Mouse (Mus musculus) common myeloid progenitor, adult 5-6 weeks (primary cell): Measurements from ENCODE around the gene St3gal4. TPM values are rescaled to one million over a fixed set of nuclear protein-coding genes. Genes with fewer than 3 reads are reported as not detected.

Source experiments
- ATAC-seq: replicated peaks from 2 replicates; pipeline ENCODE4 v1.8.0; 2016; ENCODE audit warnings: low read depth, mild to moderate bottlenecking, moderate TSS enrichment, inconsistent platforms; ENCODE audit not compliant: poor library complexity, severe bottlenecking
- total RNA-seq: library from RNA; stranded (forward); fragments of 200-1000, 187-1606 nt; gene quantifications from 2 replicates; pipeline ENCODE4 v1.2.3, GENCODE M21; 2017

The St3gal4 gene
- total RNA-seq, 1 experiment from 2014 or later, result 26.5 TPM

GRCm38 (mm10) chr9:35021744-35022143, 97.3 kb downstream of the St3gal4 start:
- no peak for ATAC-seq

DNA sequence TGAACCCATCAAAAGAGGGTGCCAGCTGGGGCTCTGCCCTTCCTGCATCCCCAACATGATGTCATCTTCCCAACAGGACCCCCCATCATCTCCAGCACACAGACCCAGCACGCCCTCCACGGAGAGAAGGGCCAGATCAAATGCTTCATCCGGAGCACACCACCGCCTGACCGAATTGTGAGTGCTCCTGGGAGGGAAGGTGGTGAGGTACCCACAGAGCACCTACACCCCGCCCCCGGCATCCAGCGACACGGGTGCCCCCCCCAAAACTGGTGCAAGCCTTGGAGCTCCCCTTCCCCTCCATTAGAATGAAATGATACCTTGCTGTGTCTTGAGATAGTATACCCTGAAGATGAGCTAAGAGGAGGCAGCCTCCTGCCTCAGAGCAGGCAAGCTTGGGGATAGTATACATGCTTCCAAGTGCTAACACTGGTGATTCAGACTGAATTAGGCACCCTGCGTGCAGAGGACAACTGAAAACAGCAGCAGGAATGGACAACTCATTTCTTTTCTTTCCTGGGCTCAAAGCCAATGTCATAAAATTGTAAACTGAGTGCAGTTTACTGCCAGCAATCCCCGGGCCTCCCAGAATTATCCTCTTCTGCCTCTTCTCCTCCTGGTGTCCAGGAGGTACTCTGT, 98.9 kb downstream of the St3gal4 start:
- ATAC-seq, result no peak

- no peak; the same call in 1 of the 2 replicates for ATAC-seq
Measured at GRCm38 (mm10) chr9:35019372-35019771, 99.7 kb downstream of the St3gal4 start.

GRCm38 (mm10) chr9:35018056-35018455, 101.0 kb downstream of the St3gal4 start:
- ATAC-seq, result 0 out of 2 replicates have a peak, but pooled peaks have one; percentile 11

- ATAC-seq, result peak; percentile 51
Measured at GRCm38 (mm10) chr9:35017563-35017962, 101.5 kb downstream of the St3gal4 start.

GRCm38 (mm10) chr9:35016762-35017161, 102.3 kb downstream of the St3gal4 start:
- ATAC-seq, result peak; percentile 78

- no peak for ATAC-seq
Measured at GRCm38 (mm10) chr9:35007697-35008341, 111.2 kb downstream of the St3gal4 start.

- ATAC-seq, result no peak
Measured at GRCm38 (mm10) chr9:35004113-35004512, 115.0 kb downstream of the St3gal4 start.

GRCm38 (mm10) chr9:34997880-34998865, 120.9 kb downstream of the St3gal4 start:
- peak; percentile 70 for ATAC-seq

Other genes with a start within 250 kb of the St3gal4 start
- 64.0 and 71.4 TPM in 2 replicates for gene Dcps, start 56.8 kb upstream of the St3gal4 start, total RNA-seq
- gene Srpr, start 80.9 kb upstream of the St3gal4 start, total RNA-seq, result 72.6 and 94.0 TPM in 2 replicates
- gene Tirap, start 81.0 kb upstream of the St3gal4 start, total RNA-seq, result 3.2 and 29.8 TPM in 2 replicates
- gene Foxred1, start 91.8 kb upstream of the St3gal4 start, total RNA-seq, result 31.4 and 50.0 TPM in 2 replicates
- gene Fam118b, start 148.5 kb upstream of the St3gal4 start, total RNA-seq, result 14.6 and 15.7 TPM in 2 replicates
- 19.1 and 24.0 TPM in 2 replicates for gene Rpusd4, start 148.6 kb upstream of the St3gal4 start, total RNA-seq